Mouse (Mus musculus) cerebellum, adult 2 months (tissue): ENCODE measurements around the gene Psmb5. TPM values are rescaled to one million over a fixed set of nuclear protein-coding genes. Genes with fewer than 3 reads are reported as not detected.

ENCODE experiments used
- DNase-seq, 2 experiments: peaks; one replicate each; pipeline ENCODE4 v3.0.0; 2021
- H3K27ac ChIP-seq: fragments of 200-500 bp; 2 replicates; pipeline ENCODE4 v1.5.1; 2012; ENCODE audit warnings: low read length, control low read depth, inconsistent platforms; ENCODE audit not compliant: insufficient read depth
- H3K27me3 ChIP-seq: fragments of 200-500 bp; 2 replicates; pipeline ENCODE4 v1.6.1; 2012; ENCODE audit warnings: inconsistent platforms, mild to moderate bottlenecking, low read length, moderate library complexity; ENCODE audit not compliant: control insufficient read depth, insufficient read depth
- H3K4me1 ChIP-seq: fragments of 200-500 bp; 2 replicates; pipeline ENCODE4 v1.6.1; 2011; ENCODE audit warnings: low read length; ENCODE audit not compliant: control insufficient read depth, insufficient read depth
- H3K4me3 ChIP-seq: fragments of 200-500 bp; replicated peaks from 2 replicates; pipeline ENCODE3; 2011; ENCODE audit warnings: mild to moderate bottlenecking, low read depth, low read length, control low read depth; ENCODE audit not compliant: insufficient read depth
- CTCF ChIP-seq: fragments of 200-500 bp; IDR thresholded peaks from 2 replicates; pipeline ENCODE4 v1.5.1; 2011; ENCODE audit warnings: low read depth, mild to moderate bottlenecking, control low read depth, low read length, moderate library complexity, borderline replicate concordance; ENCODE audit not compliant: insufficient read depth
- POLR2A ChIP-seq: fragments of 200-500 bp; IDR thresholded peaks from 2 replicates; pipeline ENCODE4 v1.6.1; 2011; ENCODE audit warnings: low read length, control low read depth, borderline replicate concordance; ENCODE audit not compliant: insufficient read depth
- WGBS: fragments of 180-500 bp; shearing (Covaris S2); methylation state at CpG from one replicate; pipeline ENCODE4 v1.1.7; 2018; 5-methylcytosine and 5-hydroxymethylcytosine counted together
- polyA plus RNA-seq: library from polyadenylated mRNA; depleted of rRNA; stranded (reverse); fragments of >200 nt; gene quantifications from 2 replicates; pipeline ENCODE4 v1.2.3, GENCODE M21; 2012; rRNA removed

Gene Psmb5
- 221 and 225 TPM in 2 replicates for polyA plus RNA-seq

- WGBS, result under 1% methylated on average over 25 of the region's 25 CpGs
- Histone ChIP-seq H3K4me3 (peak within 1 kb of the TSS; percentile 85), H3K27ac (peak within 1 kb of the TSS; percentile 92), H3K4me1 (no peaks in the 10 kb centered on the region; the same call in 1 of the 2 replicates), H3K27me3 (no peaks in the 10 kb centered on the region)
- no peak for TF ChIP-seq CTCF
- peak; percentile 60; the same call in 1 of the 2 replicates for TF ChIP-seq POLR2A
- peak; percentile 90 to 93 for DNase-seq
These were observed at the start of gene Psmb5 for GRCm38 (mm10) chr14:54617897-54618365. Psmb5 (minus strand) TSS chr14:54618022.

- H3K27me3 ChIP-seq, result no peaks in the 10 kb centered on the region
- no peaks in the 10 kb centered on the region for H3K4me1 ChIP-seq
- DNase-seq, result peak in 1 of 2 experiments; percentile 38
- H3K27ac ChIP-seq, result no peak overlapping the region
- 86% methylated on average over 10 of the region's 10 CpGs for WGBS
- TF ChIP-seq POLR2A, result no peak
- no peak for TF ChIP-seq CTCF
- H3K4me3 ChIP-seq, result no peak overlapping the region
These were observed 46.8 kb upstream of the Psmb5 start for GRCm38 (mm10) chr14:54664477-54665222.

GRCm38 (mm10) chr14:54660009-54660408, 42.2 kb upstream of the Psmb5 start:
- no peaks in the 10 kb centered on the region for H3K27me3 ChIP-seq
- no peak overlapping the region for H3K27ac ChIP-seq
- WGBS, result 73% methylated on average over 2 of the region's 2 CpGs
- no peak overlapping the region for H3K4me3 ChIP-seq
- no peaks in the 10 kb centered on the region for H3K4me1 ChIP-seq
- DNase-seq, result no peak
- TF ChIP-seq POLR2A, result no peak
- no peak for TF ChIP-seq CTCF

- Histone ChIP-seq H3K4me3 (peak overlapping the region; percentile 85), H3K27ac (peak overlapping the region; percentile 26; the same call in 1 of the 2 replicates), H3K4me1 (peaks cover 12% of the 10 kb centered on the region), H3K27me3 (no peaks in the 10 kb centered on the region)
- WGBS, result 2% methylated on average over 12 of the region's 12 CpGs
- TF ChIP-seq POLR2A (peak; percentile 72; the same call in 1 of the 2 replicates), CTCF (no peak)
- DNase-seq, result peak; percentile 82 to 86
These were observed 35.7 kb upstream of the Psmb5 start for GRCm38 (mm10) chr14:54653496-54653895.

- H3K4me3 ChIP-seq, result peak overlapping the region; percentile 85
- H3K27ac ChIP-seq, result no peak overlapping the region
- H3K4me1 ChIP-seq, result peaks cover 14% of the 10 kb centered on the region
- DNase-seq, result no peak
- WGBS, result 2% methylated on average over 7 of the region's 7 CpGs
- TF ChIP-seq CTCF, result no peak
- no peak for TF ChIP-seq POLR2A
- no peaks in the 10 kb centered on the region for H3K27me3 ChIP-seq
These were observed 35.0 kb upstream of the Psmb5 start for GRCm38 (mm10) chr14:54652787-54653186.

- 66% methylated on average over 4 of the region's 4 CpGs for WGBS
- TF ChIP-seq POLR2A (no peak), CTCF (no peak)
- no peak for DNase-seq
- Histone ChIP-seq H3K4me1 (peaks cover 14% of the 10 kb centered on the region), H3K4me3 (no peak overlapping the region), H3K27me3 (no peaks in the 10 kb centered on the region), H3K27ac (no peak overlapping the region)
These were observed 33.7 kb upstream of the Psmb5 start for GRCm38 (mm10) chr14:54651556-54651955.

GRCm38 (mm10) chr14:54650621-54651454, 33.0 kb upstream of the Psmb5 start:
- TF ChIP-seq POLR2A (no peak), CTCF (peak; percentile 94)
- DNase-seq, result peak; percentile 82 to 83
- H3K4me3 ChIP-seq, result no peak overlapping the region
- no peaks in the 10 kb centered on the region for H3K27me3 ChIP-seq
- peaks cover 14% of the 10 kb centered on the region for H3K4me1 ChIP-seq
- WGBS, result 56% methylated on average over 23 of the region's 23 CpGs
- no peak overlapping the region for H3K27ac ChIP-seq
